Mouse (Mus musculus) heart, postnatal 14 days (tissue): ENCODE measurements around the gene Teddm1a. TPM values are rescaled to one million over a fixed set of nuclear protein-coding genes. Genes with fewer than 3 reads are reported as not detected.

Experiments used
- microRNA-seq, 2 experiments: library from miRNA; unstranded; fragments of <30 nt; microRNA quantifications; one replicate each; pipeline ENCODE4 v1.2.0; 2021 to 2022
- total RNA-seq, 2 experiments: library from RNA; stranded (reverse); gene quantifications; 2 replicates each; pipeline ENCODE4 v1.2.3; 2021

Teddm1a gene
- total RNA-seq, 2 experiments from 2014 or later: not detected

Small RNAs within 50 kb of the gene (microRNA-seq; reads per million reads assigned to microRNA genes)
- 14.2 to 20.4 reads per million in 2 experiments for gene Mir8114

Other genes with a start within 250 kb of the Teddm1a start
- not detected for gene Rgs8, start 238.7 kb upstream of the Teddm1a start, total RNA-seq
- 1 to 10 TPM; 1.2 to 2.1 TPM for gene Rgs16, start 151.4 kb upstream of the Teddm1a start, total RNA-seq
- 1 to 10 TPM; 6.9 to 7.5 TPM for gene Rnasel, start 142.3 kb upstream of the Teddm1a start, total RNA-seq
- gene Rgsl1, start 47.6 kb upstream of the Teddm1a start, total RNA-seq: not detected
- not detected for gene Teddm1b, start 17.4 kb upstream of the Teddm1a start, total RNA-seq
- 100 to 1,000 TPM; 341 to 414 TPM for gene Glul, start 8.2 kb downstream of the Teddm1a start, total RNA-seq
- under 1 TPM; 0.56 to 0.86 TPM for gene Teddm2, start 8.5 kb downstream of the Teddm1a start, total RNA-seq